Mouse (Mus musculus) hindbrain, embryonic 13.5 days (tissue): ENCODE measurements at regions not wholly inside any gene's neighbourhood (a gene's known extent, or its start where the extent isn't known, plus 50 kb on each side); places are given as distances from the start of the nearest gene placed in this dataset.
A peak's percentile ranks its signal among the peaks of the same experiment; 100 is the strongest.

ENCODE experiments used
- ATAC-seq: fragments of 200-750 bp; cut with Nextera tagmentation; 2 replicates; pipeline ENCODE4 v1.8.0; 2017; ENCODE audit warnings: moderate TSS enrichment; ENCODE audit not compliant: low FRiP score
- H3K27ac ChIP-seq: fragments of 300-500 bp; sonication (generic); 2 replicates; pipeline ENCODE4 v1.5.1; 2015; ENCODE audit warnings: inconsistent platforms, mild to moderate bottlenecking, moderate library complexity
- H3K27me3 ChIP-seq: fragments of 300-500 bp; sonication (generic); 2 replicates; pipeline ENCODE4 v1.6.1; 2015; ENCODE audit warnings: mild to moderate bottlenecking, inconsistent platforms
- H3K36me3 ChIP-seq: fragments of 300-500 bp; sonication (generic); 2 replicates; pipeline ENCODE4 v1.6.1; 2015; ENCODE audit warnings: mild to moderate bottlenecking, inconsistent platforms
- H3K4me1 ChIP-seq: fragments of 300-500 bp; sonication (generic); replicated peaks from 2 replicates; pipeline ENCODE4 v1.6.1; 2015; ENCODE audit warnings: inconsistent platforms
- H3K4me2 ChIP-seq: fragments of 300-500 bp; sonication (generic); 2 replicates; pipeline ENCODE4 v1.6.1; 2015; ENCODE audit warnings: inconsistent platforms, mild to moderate bottlenecking, moderate library complexity
- H3K4me3 ChIP-seq: fragments of 300-500 bp; sonication (generic); 2 replicates; pipeline ENCODE4 v1.5.1; 2015; ENCODE audit warnings: mild to moderate bottlenecking, inconsistent platforms
- H3K9ac ChIP-seq: fragments of 300-500 bp; sonication (generic); 2 replicates; pipeline ENCODE4 v1.6.1; 2015; ENCODE audit warnings: mild to moderate bottlenecking, inconsistent platforms
- H3K9me3 ChIP-seq: fragments of 300-500 bp; sonication (generic); 2 replicates; pipeline ENCODE4 v1.6.1; 2016; ENCODE audit warnings: inconsistent platforms
- WGBS: fragments of 180-500 bp; shearing (Covaris S2); methylation state at CpG from one replicate; pipeline ENCODE4 v1.1.7; 2015; 5-methylcytosine and 5-hydroxymethylcytosine counted together

DNA sequence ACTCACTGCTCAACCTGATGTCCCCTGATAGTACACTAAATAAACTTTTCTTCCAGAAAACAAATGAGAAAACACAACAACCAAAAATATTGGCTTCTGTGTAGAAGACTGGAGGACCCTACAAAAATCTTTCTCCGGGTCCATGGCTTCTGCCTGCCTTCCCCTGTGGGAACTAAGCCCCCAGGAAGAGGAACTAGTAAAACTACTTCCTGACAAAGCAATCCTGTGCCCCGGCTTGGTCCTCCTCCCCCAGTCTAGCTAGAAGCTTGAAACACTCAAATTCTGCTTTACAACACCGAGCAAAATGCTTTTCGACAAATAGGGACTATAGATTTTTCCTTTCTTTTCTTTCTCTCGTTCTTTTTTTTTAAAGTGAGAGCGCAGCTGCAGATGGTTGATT lies 51.3 kb upstream of the Mki67 start:
- ATAC-seq, result no peak
- Histone ChIP-seq H3K27me3 (no peaks in the 10 kb centered on the region), H3K4me1 (peaks cover 28% of the 10 kb centered on the region), H3K4me3 (no peak overlapping the region), H3K36me3 (no peaks in the 10 kb centered on the region), H3K27ac (peak overlapping the region; percentile 79; the same call in 1 of the 2 replicates), H3K9me3 (no peaks in the 10 kb centered on the region), H3K9ac (no peak overlapping the region), H3K4me2 (no peak overlapping the region)
- 77% methylated on average over 6 of the region's 6 CpGs for WGBS

DNA sequence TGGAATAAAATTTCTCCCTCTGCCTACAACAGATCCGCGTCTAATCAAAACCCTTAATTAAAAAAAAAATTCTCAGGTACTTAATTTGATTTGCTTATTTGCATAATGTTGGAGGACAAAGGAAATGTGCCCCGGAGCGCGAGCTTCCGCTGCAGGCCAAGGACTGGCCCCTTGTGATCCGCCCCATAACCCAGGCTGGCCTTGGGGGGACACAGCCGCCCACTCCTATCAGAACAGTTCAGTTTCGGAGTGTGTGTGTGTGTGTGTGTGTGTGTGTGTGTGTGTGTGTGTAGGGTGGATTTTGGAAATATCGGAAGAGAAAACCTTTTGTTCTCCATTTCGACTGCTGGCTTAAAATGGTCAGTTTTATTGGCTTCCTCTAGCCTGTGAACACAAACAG lies 51.9 kb upstream of the Mki67 start:
- Histone ChIP-seq H3K27ac (peak overlapping the region; percentile 79), H3K4me1 (peaks cover 28% of the 10 kb centered on the region), H3K27me3 (no peaks in the 10 kb centered on the region), H3K9ac (no peak overlapping the region), H3K36me3 (no peaks in the 10 kb centered on the region), H3K4me2 (no peak overlapping the region), H3K4me3 (no peak overlapping the region), H3K9me3 (no peaks in the 10 kb centered on the region)
- WGBS, result 63% methylated on average over 11 of the region's 11 CpGs
- ATAC-seq, result peak; percentile 54; the same call in 1 of the 2 replicates

DNA sequence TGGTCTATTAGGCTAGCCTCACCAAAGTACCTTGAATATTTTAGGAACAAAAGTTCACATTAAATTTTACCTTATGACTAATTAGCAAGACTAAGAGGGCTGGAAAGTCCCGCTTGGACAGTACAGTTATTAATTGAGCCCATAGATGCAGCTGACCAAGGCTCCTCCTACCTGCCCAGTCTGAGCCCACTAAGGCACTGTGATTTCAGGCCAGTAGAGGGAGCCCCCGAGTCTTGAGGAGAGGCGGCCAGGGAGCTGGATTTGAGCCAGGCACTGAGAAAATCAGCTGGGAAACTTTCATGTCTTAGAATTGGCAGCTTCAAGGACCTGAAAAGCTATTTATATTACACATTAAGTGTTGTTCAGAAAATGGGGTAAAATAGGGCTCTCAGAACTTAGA lies 52.4 kb upstream of the Mki67 start:
- WGBS, result 7% methylated on average over 3 of the region's 3 CpGs
- Histone ChIP-seq H3K9me3 (no peaks in the 10 kb centered on the region), H3K4me2 (no peak overlapping the region), H3K9ac (no peak overlapping the region), H3K36me3 (no peaks in the 10 kb centered on the region), H3K4me1 (peaks cover 28% of the 10 kb centered on the region), H3K27ac (peak overlapping the region; percentile 79), H3K27me3 (no peaks in the 10 kb centered on the region), H3K4me3 (no peak overlapping the region)
- peak; percentile 74; the same call in 1 of the 2 replicates for ATAC-seq

DNA sequence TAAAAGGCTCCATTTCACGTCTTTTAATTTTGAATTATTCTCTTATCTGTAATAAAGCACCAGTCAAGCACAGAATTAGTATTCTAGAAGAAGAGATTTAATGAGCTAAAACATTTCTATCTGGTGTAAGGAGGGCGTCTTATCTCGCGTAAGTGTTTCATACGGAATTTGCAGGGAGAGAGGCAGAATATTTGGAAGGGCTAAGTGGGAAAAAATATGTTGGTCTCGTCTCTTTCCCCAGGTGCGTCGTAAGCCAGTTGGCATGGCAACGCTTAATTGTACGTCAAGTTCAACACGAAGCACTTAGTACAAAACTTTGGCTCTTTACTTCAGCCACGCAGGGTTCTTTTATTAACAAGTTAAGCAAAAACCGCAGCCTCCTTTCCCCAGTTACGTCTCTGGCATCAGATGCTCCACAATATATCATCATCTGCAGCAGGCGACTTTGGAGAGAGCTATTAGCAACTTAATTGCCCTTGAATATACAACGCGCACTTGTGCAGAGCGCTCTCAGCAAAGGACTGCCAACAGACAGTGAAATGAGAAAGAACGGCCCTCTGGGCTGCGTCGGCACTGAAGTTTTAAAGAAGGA lies 53.0 kb upstream of the Mki67 start:
- WGBS, result 62% methylated on average over 21 of the region's 21 CpGs
- 0 out of 2 replicates have a peak, but pooled peaks have one; percentile 54 for ATAC-seq

DNA sequence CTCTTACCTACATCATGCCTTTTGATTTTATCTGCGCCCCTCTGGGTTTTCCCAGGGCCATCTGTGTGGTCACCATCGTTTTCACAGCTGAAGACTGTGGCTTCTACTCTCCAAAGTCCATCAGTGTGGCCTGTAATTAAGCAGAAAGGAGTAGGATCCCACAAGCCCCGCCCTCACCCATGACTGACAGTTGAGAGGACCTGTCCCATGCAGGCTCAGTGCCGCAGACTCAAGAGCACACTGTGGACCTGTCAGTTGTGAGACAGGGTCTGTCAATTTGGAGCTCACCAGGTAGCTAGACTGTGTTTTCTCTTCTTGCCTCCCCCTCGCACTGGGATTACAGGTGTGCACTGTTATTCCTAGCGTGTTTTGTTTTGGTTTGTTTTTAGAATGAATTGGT lies 53.9 kb upstream of the Mki67 start:
- Histone ChIP-seq H3K9me3 (no peaks in the 10 kb centered on the region), H3K4me2 (no peak overlapping the region), H3K4me1 (peaks cover 28% of the 10 kb centered on the region), H3K9ac (no peak overlapping the region), H3K36me3 (no peaks in the 10 kb centered on the region), H3K27me3 (no peaks in the 10 kb centered on the region), H3K4me3 (no peak overlapping the region), H3K27ac (peak overlapping the region; percentile 58; the same call in 1 of the 2 replicates)
- 0 out of 2 replicates have a peak, but pooled peaks have one; percentile 21 for ATAC-seq
- 62% methylated on average over 6 of the region's 6 CpGs for WGBS

More for the DNA sequence above, 53.0 kb upstream of the Mki67 start:
- Histone ChIP-seq H3K4me2 (no peak overlapping the region), H3K9ac (no peak overlapping the region), H3K27ac (no peak overlapping the region), H3K36me3 (no peaks in the 10 kb centered on the region), H3K9me3 (no peaks in the 10 kb centered on the region), H3K4me1 (peaks cover 28% of the 10 kb centered on the region), H3K27me3 (no peaks in the 10 kb centered on the region), H3K4me3 (no peak overlapping the region)

DNA sequence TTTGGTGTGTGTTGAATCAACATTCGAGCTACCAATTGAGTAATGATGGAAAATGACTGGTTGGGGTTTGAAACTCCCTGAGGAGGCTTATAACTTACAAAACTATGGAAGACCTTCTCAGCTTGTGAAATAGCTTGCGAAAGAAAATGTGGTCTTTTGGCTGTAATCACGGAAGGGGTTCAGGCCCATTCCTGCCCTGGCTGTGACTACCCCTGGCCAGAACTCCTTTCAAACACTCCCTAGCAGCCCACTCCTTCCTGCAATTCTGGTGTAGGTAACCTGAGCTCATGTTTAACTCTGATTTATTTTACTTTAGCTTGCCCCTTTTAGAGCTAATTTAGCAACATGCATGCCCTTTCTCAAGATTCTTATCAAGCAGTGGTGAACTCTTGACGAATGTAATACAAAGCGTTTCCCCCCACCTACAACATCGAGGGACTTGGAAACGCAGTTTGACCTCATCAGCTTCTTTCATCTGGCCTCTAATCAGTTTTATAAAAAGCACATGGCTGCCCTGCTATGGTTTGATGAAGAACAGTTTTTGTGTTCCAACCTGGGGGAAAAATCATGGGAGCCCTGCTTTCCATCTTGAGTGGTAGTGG lies 59.8 kb upstream of the Mki67 start:
- H3K4me2 ChIP-seq, result no peak overlapping the region
- no peaks in the 10 kb centered on the region for H3K9me3 ChIP-seq
- no peak overlapping the region for H3K27ac ChIP-seq
- H3K36me3 ChIP-seq, result no peaks in the 10 kb centered on the region
- H3K27me3 ChIP-seq, result no peaks in the 10 kb centered on the region
- H3K9ac ChIP-seq, result no peak overlapping the region
- H3K4me3 ChIP-seq, result no peak overlapping the region
- WGBS, result 89% methylated on average over 7 of the region's 7 CpGs
- H3K4me1 ChIP-seq, result no peaks in the 10 kb centered on the region
- ATAC-seq, result no peak

DNA sequence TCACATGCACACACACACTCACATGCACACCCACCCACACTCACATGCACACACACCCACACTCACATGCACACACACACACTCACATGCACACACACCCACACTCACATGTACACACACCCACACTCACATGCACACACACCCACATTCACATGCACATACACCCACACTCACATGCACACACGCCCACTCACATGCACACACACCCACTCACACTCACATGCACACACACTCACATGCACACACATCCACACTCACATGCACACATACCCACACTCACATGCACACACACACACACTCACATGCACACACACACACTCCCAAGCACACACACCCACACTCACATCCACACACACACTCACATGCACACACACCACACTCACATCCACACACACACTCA lies 74.0 kb upstream of the Mki67 start:
- H3K4me2 ChIP-seq, result no peak overlapping the region
- H3K9ac ChIP-seq, result no peak overlapping the region
- ATAC-seq, result no peak
- H3K4me3 ChIP-seq, result no peak overlapping the region
- peaks cover 12% of the 10 kb centered on the region for H3K4me1 ChIP-seq
- 0 out of 2 replicates have a peak, but pooled peaks cover 5% of the 10 kb centered on the region for H3K27me3 ChIP-seq
- 76% methylated on average over 1 of the region's 1 CpGs for WGBS
- H3K27ac ChIP-seq, result no peak overlapping the region
- no peaks in the 10 kb centered on the region for H3K9me3 ChIP-seq
- H3K36me3 ChIP-seq, result no peaks in the 10 kb centered on the region

DNA sequence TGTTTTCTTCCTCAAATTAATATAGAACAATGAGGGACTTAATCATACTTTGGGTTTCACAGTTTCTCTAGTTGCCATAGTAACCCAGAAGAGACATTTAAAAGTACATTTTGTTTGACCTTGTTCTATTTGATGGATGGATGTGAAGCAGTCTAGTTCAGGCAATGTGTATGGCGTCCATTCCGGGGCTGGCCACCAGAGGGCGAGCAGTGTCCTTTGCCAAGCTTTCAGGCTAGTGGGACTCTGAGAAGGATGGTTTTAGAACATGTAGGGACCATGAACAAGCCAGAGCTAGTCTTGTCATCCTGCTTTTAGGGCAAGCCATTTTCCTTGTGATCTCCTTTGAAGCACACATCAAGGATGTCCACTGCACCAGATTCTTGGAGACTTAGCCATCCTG lies 74.8 kb upstream of the Mki67 start:
- H3K4me2 ChIP-seq, result no peak overlapping the region
- H3K9me3 ChIP-seq, result no peaks in the 10 kb centered on the region
- H3K4me1 ChIP-seq, result peaks cover 14% of the 10 kb centered on the region
- no peak for ATAC-seq
- no peaks in the 10 kb centered on the region for H3K36me3 ChIP-seq
- H3K27me3 ChIP-seq, result 0 out of 2 replicates have a peak, but pooled peaks cover 5% of the 10 kb centered on the region
- no peak overlapping the region; the same call in 1 of the 2 replicates for H3K27ac ChIP-seq
- H3K4me3 ChIP-seq, result no peak overlapping the region
- no peak overlapping the region for H3K9ac ChIP-seq
- WGBS, result 2% methylated on average over 3 of the region's 3 CpGs

DNA sequence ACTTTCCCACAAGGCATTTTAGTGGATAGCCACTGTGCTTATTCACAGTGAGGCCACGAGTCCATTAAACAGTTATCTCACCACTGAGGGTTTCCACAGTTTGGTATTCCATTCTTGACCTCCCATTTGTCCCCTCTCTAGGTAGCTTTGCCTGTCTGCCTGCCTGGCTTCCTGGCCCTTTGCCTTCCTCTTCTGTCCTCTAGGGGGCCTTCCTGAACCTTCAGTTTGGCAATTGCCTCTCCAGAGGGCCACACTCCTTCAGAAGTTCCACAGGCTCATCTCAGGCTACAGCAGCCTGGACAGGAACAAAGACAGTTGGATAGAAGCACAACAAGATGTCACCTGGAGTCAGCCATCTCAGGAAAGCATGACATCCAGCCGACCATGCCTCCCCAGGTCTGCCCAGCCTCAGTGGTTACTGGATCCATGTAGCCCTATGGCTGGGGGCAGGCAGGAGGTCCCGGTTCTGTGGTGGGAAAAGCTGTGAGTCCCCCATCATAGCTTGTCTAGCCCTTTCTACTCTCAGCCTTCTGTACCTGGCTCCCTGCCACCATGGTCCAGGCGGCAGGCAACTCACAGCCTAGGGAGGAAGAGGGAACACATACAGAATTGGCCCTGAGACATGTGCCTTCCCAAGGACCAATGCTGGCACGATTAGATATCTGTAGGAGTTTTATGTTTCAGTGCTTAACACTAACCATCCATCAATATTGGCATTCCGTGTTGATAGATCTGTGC lies 76.0 kb upstream of the Mki67 start:
- 0 out of 2 replicates have a peak, but pooled peaks cover 5% of the 10 kb centered on the region for H3K27me3 ChIP-seq
- ATAC-seq, result no peak
- WGBS, result 79% methylated on average over 6 of the region's 6 CpGs
- no peak overlapping the region for H3K27ac ChIP-seq
- no peak overlapping the region for H3K4me2 ChIP-seq
- no peaks in the 10 kb centered on the region for H3K36me3 ChIP-seq
- H3K9me3 ChIP-seq, result no peaks in the 10 kb centered on the region
- H3K4me1 ChIP-seq, result peaks cover 14% of the 10 kb centered on the region
- no peak overlapping the region for H3K4me3 ChIP-seq
- H3K9ac ChIP-seq, result no peak overlapping the region

DNA sequence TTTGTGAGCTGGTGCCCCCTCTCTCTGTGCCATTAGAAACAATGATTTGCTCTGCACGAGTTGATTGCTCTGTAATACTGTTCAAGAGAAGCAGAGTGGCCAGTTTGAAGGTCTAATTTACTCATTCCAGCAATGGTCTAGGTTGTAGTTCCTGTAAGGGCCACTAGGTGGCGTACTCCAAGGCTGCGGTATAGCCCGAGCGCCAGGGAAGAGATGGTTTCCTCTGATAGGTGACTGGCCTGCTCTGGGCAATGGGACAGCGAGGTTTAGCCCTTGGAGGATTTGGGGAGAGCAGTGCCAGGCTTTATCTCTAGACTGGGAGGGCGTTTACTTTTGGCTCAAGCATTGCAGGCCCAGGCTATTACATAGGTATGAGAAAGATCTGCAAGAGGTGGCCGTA lies 76.8 kb upstream of the Mki67 start:
- 36% methylated on average over 8 of the region's 8 CpGs for WGBS

DNA sequence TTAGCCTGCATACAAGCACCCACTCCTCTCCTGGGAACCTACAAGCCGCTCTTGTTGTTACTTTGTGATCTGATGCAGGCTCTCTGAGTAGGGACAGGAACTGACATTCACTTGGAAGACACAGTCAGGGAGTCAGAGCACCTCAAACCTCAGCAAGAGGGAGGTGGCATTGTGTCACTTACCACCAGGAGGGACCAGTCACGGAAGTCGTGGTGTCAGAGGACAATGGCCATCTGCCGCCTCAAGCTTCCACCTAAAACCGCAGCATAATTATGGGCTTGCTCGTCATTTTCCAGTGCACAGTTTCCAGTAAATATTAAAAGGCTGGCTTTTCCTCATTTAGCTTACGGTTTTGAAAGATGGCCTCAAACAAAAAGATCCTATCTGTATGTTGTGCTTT lies 78.1 kb upstream of the Mki67 start:
- ATAC-seq, result no peak
- 0 out of 2 replicates have a peak, but pooled peaks cover 5% of the 10 kb centered on the region for H3K27me3 ChIP-seq
- H3K9ac ChIP-seq, result no peak overlapping the region
- no peaks in the 10 kb centered on the region for H3K9me3 ChIP-seq
- no peaks in the 10 kb centered on the region for H3K36me3 ChIP-seq
- no peak overlapping the region for H3K4me2 ChIP-seq
- WGBS, result 25% methylated on average over 7 of the region's 7 CpGs
- no peak overlapping the region for H3K4me3 ChIP-seq
- H3K4me1 ChIP-seq, result peaks cover 17% of the 10 kb centered on the region
- peak overlapping the region; percentile 44; the same call in 1 of the 2 replicates for H3K27ac ChIP-seq

More for the DNA sequence above, 76.8 kb upstream of the Mki67 start:
- no peak overlapping the region for H3K4me3 ChIP-seq
- H3K4me1 ChIP-seq, result peaks cover 14% of the 10 kb centered on the region
- H3K9me3 ChIP-seq, result no peaks in the 10 kb centered on the region
- 0 out of 2 replicates have a peak, but pooled peaks cover 5% of the 10 kb centered on the region for H3K27me3 ChIP-seq
- no peaks in the 10 kb centered on the region for H3K36me3 ChIP-seq
- no peak overlapping the region for H3K4me2 ChIP-seq
- no peak overlapping the region for H3K27ac ChIP-seq
- no peak for ATAC-seq
- no peak overlapping the region for H3K9ac ChIP-seq

DNA sequence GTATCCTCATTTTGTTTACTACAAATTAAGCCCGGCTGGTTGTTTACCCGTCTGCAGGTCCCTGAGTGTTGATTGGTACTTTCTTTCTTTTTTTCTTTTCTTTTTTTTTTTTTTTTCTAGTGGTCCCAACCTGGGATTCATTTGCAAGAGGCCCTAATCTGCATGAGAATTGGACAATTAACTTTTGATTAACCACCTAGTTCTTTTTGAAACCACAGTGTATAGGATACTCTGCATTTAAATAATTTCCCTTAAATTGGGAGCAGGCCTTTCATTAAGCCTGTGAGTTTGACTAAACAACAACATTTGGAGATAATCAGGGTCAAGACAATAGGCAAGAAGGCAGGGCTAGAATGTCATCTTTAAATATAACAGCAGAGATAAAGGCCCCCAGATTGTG lies 78.5 kb upstream of the Mki67 start:
- H3K36me3 ChIP-seq, result no peaks in the 10 kb centered on the region
- no peak overlapping the region for H3K9ac ChIP-seq
- H3K4me1 ChIP-seq, result peaks cover 17% of the 10 kb centered on the region
- H3K9me3 ChIP-seq, result no peaks in the 10 kb centered on the region
- H3K27ac ChIP-seq, result 0 out of 2 replicates have a peak overlapping the region, but pooled peaks have one; percentile 15
- no peak overlapping the region for H3K4me2 ChIP-seq
- H3K27me3 ChIP-seq, result 0 out of 2 replicates have a peak, but pooled peaks cover 5% of the 10 kb centered on the region
- WGBS, result 31% methylated on average over 2 of the region's 2 CpGs
- H3K4me3 ChIP-seq, result no peak overlapping the region
- no peak for ATAC-seq
